Mouse (Mus musculus): ENCODE measurements around the gene Lamc1.

GRCm38 (mm10) chr1:153265579-153265978, 67.0 kb downstream of the Lamc1 start:
- TF ChIP-seq CTCF (IDR thresholded peaks at IDR 0.05; ENCODE audit: borderline replicate concordance, insufficient read depth, low read depth, low read length) (no peak), POLR2A (IDR thresholded peaks at IDR 0.05; ENCODE audit: borderline replicate concordance, insufficient read depth, low read length) (no peak)
